Mouse (Mus musculus): ENCODE results near the gene Glb1l. TPM values are rescaled to one million over a fixed set of nuclear protein-coding genes. Genes with fewer than 3 reads are reported as not detected.

Glb1l gene
- polyA plus RNA-seq, 1 experiment from 2014 or later = 14.7 TPM

GRCm38 (mm10) chr1:75223532-75223931, 12.9 kb upstream of the Glb1l start:
- ATAC-seq (ENCODE audit: insufficient read depth, low FRiP score, low TSS enrichment) (no peak), DNase-seq (ENCODE audit: low spot score) (no peak)
- 74% methylated on average over 6 of the region's 6 CpGs for WGBS
- Histone ChIP-seq H3K9ac (ENCODE audit: low read length) (no peak overlapping the region), H3K4me3 (ENCODE audit: low read depth, low read length) (no peak overlapping the region), H3K4me1 (ENCODE audit: control insufficient read depth, insufficient read depth, low read length) (peaks cover 12% of the 10 kb centered on the region), H3K4me2 (ENCODE audit: low read depth) (no peak overlapping the region), H3K9me3 (ENCODE audit: control insufficient read depth, low read length) (no peaks in the 10 kb centered on the region; the same call in 1 of the 2 replicates), H3K27me3 (ENCODE audit: control insufficient read depth, insufficient read depth, low read length) (peaks cover 32% of the 10 kb centered on the region), H3K36me3 (ENCODE audit: control insufficient read depth, insufficient read depth, low read length) (no peaks in the 10 kb centered on the region), H3K27ac (ENCODE audit: low read depth, low read length) (no peak overlapping the region)

GRCm38 (mm10) chr1:75222926-75223325, 12.3 kb upstream of the Glb1l start:
- WGBS = 82% methylated on average over 6 of the region's 6 CpGs
- Histone ChIP-seq H3K4me2 (ENCODE audit: low read depth) (no peak overlapping the region), H3K9me3 (ENCODE audit: control insufficient read depth, low read length) (no peaks in the 10 kb centered on the region; the same call in 1 of the 2 replicates), H3K9ac (ENCODE audit: low read length) (no peak overlapping the region), H3K27ac (ENCODE audit: low read depth, low read length) (no peak overlapping the region), H3K4me1 (ENCODE audit: control insufficient read depth, insufficient read depth, low read length) (peaks cover 13% of the 10 kb centered on the region), H3K36me3 (ENCODE audit: control insufficient read depth, insufficient read depth, low read length) (no peaks in the 10 kb centered on the region), H3K4me3 (ENCODE audit: low read depth, low read length) (no peak overlapping the region), H3K27me3 (ENCODE audit: control insufficient read depth, insufficient read depth, low read length) (peaks cover 37% of the 10 kb centered on the region)
- ATAC-seq (ENCODE audit: insufficient read depth, low FRiP score, low TSS enrichment) (no peak), DNase-seq (ENCODE audit: low spot score) (no peak)

GRCm38 (mm10) chr1:75221538-75221937, 10.9 kb upstream of the Glb1l start:
- H3K36me3 ChIP-seq (ENCODE audit: control insufficient read depth, insufficient read depth, low read length) = no peaks in the 10 kb centered on the region
- H3K27me3 ChIP-seq (ENCODE audit: control insufficient read depth, insufficient read depth, low read length) = peaks cover 46% of the 10 kb centered on the region
- no peak for ATAC-seq (ENCODE audit: insufficient read depth, low FRiP score, low TSS enrichment)
- H3K9ac ChIP-seq (ENCODE audit: low read length) = no peak overlapping the region
- no peak overlapping the region for H3K27ac ChIP-seq (ENCODE audit: low read depth, low read length)
- no peak overlapping the region for H3K4me3 ChIP-seq (ENCODE audit: low read depth, low read length)
- H3K9me3 ChIP-seq (ENCODE audit: control insufficient read depth, low read length) = no peaks in the 10 kb centered on the region; the same call in 1 of the 2 replicates
- H3K4me2 ChIP-seq (ENCODE audit: low read depth) = no peak overlapping the region
- DNase-seq (ENCODE audit: low spot score) = no peak
- peaks cover 13% of the 10 kb centered on the region for H3K4me1 ChIP-seq (ENCODE audit: control insufficient read depth, insufficient read depth, low read length)
- WGBS = 83% methylated on average over 3 of the region's 3 CpGs

GRCm38 (mm10) chr1:75219531-75219930, 8.9 kb upstream of the Glb1l start, which contains the start of gene Tuba4a:
TSS of gene Tuba4a (minus strand) at chr1:75219865.
- DNase-seq (ENCODE audit: low spot score) (peak; percentile 37), ATAC-seq (ENCODE audit: insufficient read depth, low FRiP score, low TSS enrichment) (0 out of 2 replicates have a peak, but pooled peaks have one; percentile 41)
- Histone ChIP-seq H3K4me1 (ENCODE audit: control insufficient read depth, insufficient read depth, low read length) (peaks cover 13% of the 10 kb centered on the region), H3K27ac (ENCODE audit: low read depth, low read length) (no peak within 1 kb of the TSS), H3K4me2 (ENCODE audit: low read depth) (peak within 1 kb of the TSS; percentile 92), H3K4me3 (ENCODE audit: low read depth, low read length) (peak within 1 kb of the TSS; percentile 49), H3K9ac (ENCODE audit: low read length) (peak within 1 kb of the TSS; percentile 36; the same call in 1 of the 2 replicates), H3K9me3 (ENCODE audit: control insufficient read depth, low read length) (no peaks in the 10 kb centered on the region; the same call in 1 of the 2 replicates), H3K36me3 (ENCODE audit: control insufficient read depth, insufficient read depth, low read length) (no peaks in the 10 kb centered on the region; the same call in 1 of the 2 replicates), H3K27me3 (ENCODE audit: control insufficient read depth, insufficient read depth, low read length) (peaks cover 46% of the 10 kb centered on the region)
- WGBS = under 1% methylated on average over 34 of the region's 34 CpGs

GRCm38 (mm10) chr1:75219078-75219477, 8.5 kb upstream of the Glb1l start:
- Histone ChIP-seq H3K4me2 (ENCODE audit: low read depth) (peak overlapping the region; percentile 92), H3K9me3 (ENCODE audit: control insufficient read depth, low read length) (no peaks in the 10 kb centered on the region; the same call in 1 of the 2 replicates), H3K36me3 (ENCODE audit: control insufficient read depth, insufficient read depth, low read length) (peaks cover 4% of the 10 kb centered on the region), H3K27me3 (ENCODE audit: control insufficient read depth, insufficient read depth, low read length) (peaks cover 46% of the 10 kb centered on the region), H3K4me1 (ENCODE audit: control insufficient read depth, insufficient read depth, low read length) (peaks cover 13% of the 10 kb centered on the region), H3K27ac (ENCODE audit: low read depth, low read length) (no peak overlapping the region), H3K4me3 (ENCODE audit: low read depth, low read length) (peak overlapping the region; percentile 49), H3K9ac (ENCODE audit: low read length) (peak overlapping the region; percentile 36; the same call in 1 of the 2 replicates)
- WGBS = 0% methylated on average over 24 of the region's 24 CpGs
- DNase-seq (ENCODE audit: low spot score) (peak; percentile 78), ATAC-seq (ENCODE audit: insufficient read depth, low FRiP score, low TSS enrichment) (0 out of 2 replicates have a peak, but pooled peaks have one; percentile 76)

GRCm38 (mm10) chr1:75218227-75219001, 7.8 kb upstream of the Glb1l start:
- Histone ChIP-seq H3K27me3 (ENCODE audit: control insufficient read depth, insufficient read depth, low read length) (peaks cover 43% of the 10 kb centered on the region), H3K4me2 (ENCODE audit: low read depth) (peak overlapping the region; percentile 92), H3K9me3 (ENCODE audit: control insufficient read depth, low read length) (no peaks in the 10 kb centered on the region; the same call in 1 of the 2 replicates), H3K36me3 (ENCODE audit: control insufficient read depth, insufficient read depth, low read length) (peaks cover 5% of the 10 kb centered on the region), H3K9ac (ENCODE audit: low read length) (peak overlapping the region; percentile 36; the same call in 1 of the 2 replicates), H3K4me1 (ENCODE audit: control insufficient read depth, insufficient read depth, low read length) (peaks cover 13% of the 10 kb centered on the region), H3K4me3 (ENCODE audit: low read depth, low read length) (peak overlapping the region; percentile 49), H3K27ac (ENCODE audit: low read depth, low read length) (no peak overlapping the region)
- ATAC-seq (ENCODE audit: insufficient read depth, low FRiP score, low TSS enrichment) (peak; percentile 36; the same call in 1 of the 2 replicates), DNase-seq (ENCODE audit: low spot score) (no peak)
- 1% methylated on average over 38 of the region's 38 CpGs for WGBS

- no peaks in the 10 kb centered on the region; the same call in 1 of the 2 replicates for H3K9me3 ChIP-seq (ENCODE audit: control insufficient read depth, low read length)
- H3K27ac ChIP-seq (ENCODE audit: low read depth, low read length) = no peak overlapping the region
- H3K4me2 ChIP-seq (ENCODE audit: low read depth) = peak overlapping the region; percentile 20; the same call in 1 of the 2 replicates
- DNase-seq (ENCODE audit: low spot score) (no peak), ATAC-seq (ENCODE audit: insufficient read depth, low FRiP score, low TSS enrichment) (no peak)
- WGBS = 4% methylated on average over 6 of the region's 6 CpGs
- no peak overlapping the region for H3K4me3 ChIP-seq (ENCODE audit: low read depth, low read length)
- peaks cover 8% of the 10 kb centered on the region for H3K36me3 ChIP-seq (ENCODE audit: control insufficient read depth, insufficient read depth, low read length)
- H3K9ac ChIP-seq (ENCODE audit: low read length) = no peak overlapping the region
- peaks cover 13% of the 10 kb centered on the region for H3K4me1 ChIP-seq (ENCODE audit: control insufficient read depth, insufficient read depth, low read length)
- H3K27me3 ChIP-seq (ENCODE audit: control insufficient read depth, insufficient read depth, low read length) = peaks cover 43% of the 10 kb centered on the region
These were observed 7.2 kb upstream of the Glb1l start for GRCm38 (mm10) chr1:75217893-75218226.

GRCm38 (mm10) chr1:75216797-75217585, 6.4 kb upstream of the Glb1l start:
- DNase-seq (ENCODE audit: low spot score) (no peak), ATAC-seq (ENCODE audit: insufficient read depth, low FRiP score, low TSS enrichment) (no peak)
- WGBS = 82% methylated on average over 13 of the region's 13 CpGs
- H3K27ac ChIP-seq (ENCODE audit: low read depth, low read length) = no peak overlapping the region
- H3K36me3 ChIP-seq (ENCODE audit: control insufficient read depth, insufficient read depth, low read length) = peaks cover 10% of the 10 kb centered on the region
- no peak overlapping the region for H3K9ac ChIP-seq (ENCODE audit: low read length)
- no peaks in the 10 kb centered on the region; the same call in 1 of the 2 replicates for H3K9me3 ChIP-seq (ENCODE audit: control insufficient read depth, low read length)
- peaks cover 13% of the 10 kb centered on the region for H3K4me1 ChIP-seq (ENCODE audit: control insufficient read depth, insufficient read depth, low read length)
- no peak overlapping the region for H3K4me3 ChIP-seq (ENCODE audit: low read depth, low read length)
- no peak overlapping the region for H3K4me2 ChIP-seq (ENCODE audit: low read depth)
- H3K27me3 ChIP-seq (ENCODE audit: control insufficient read depth, insufficient read depth, low read length) = peaks cover 43% of the 10 kb centered on the region
